Comparison of ENCODE assay signal across 20 mouse cellular contexts in genomic region chr6:120309338-120309737, GRCm38 (mm10). TPM values are rescaled to one million over a fixed set of nuclear protein-coding genes. Genes with fewer than 3 reads are reported as not detected.
DNase-seq lines count a peak whose midpoint lies in the region; ATAC-seq and TF ChIP-seq lines count a peak whose summit lies in the region.
"Had no signal": no experiment of that assay in that cellular context is flagged by ENCODE, and none has a peak within 500 bp of the region (broad histone marks: within the 10 kb centered on the region; RNA-seq: fewer than 3 reads in every experiment).

No protein-coding gene starts in this region.

- TF ChIP-seq CTCF in liver, postnatal 0 days (IDR thresholded peaks at IDR 0.05; ENCODE audit: low read depth) = no peak
- no peak for TF ChIP-seq CTCF in stomach, postnatal 0 days (IDR thresholded peaks at IDR 0.05; ENCODE audit: low read depth)

- 0 out of 2 replicates have a peak overlapping the region, but pooled peaks have one; percentile 14 for H3K27ac ChIP-seq in heart, embryonic 12.5 days (ENCODE audit: poor library complexity, severe bottlenecking)
- H3K27ac ChIP-seq in liver, postnatal 0 days (ENCODE audit: low read depth) = no peak overlapping the region
- no peak overlapping the region for H3K27ac ChIP-seq in intestine, embryonic 16.5 days (ENCODE audit: low read length)
- peak overlapping the region; percentile 82 for H3K27ac ChIP-seq in stomach, postnatal 0 days (replicated peaks)
- H3K27ac ChIP-seq: embryonic facial prominence, embryonic 12.5 days; gastrocnemius, adult 2 months; hindbrain, embryonic 15.5 days; limb, embryonic 13.5 days; midbrain, embryonic 10.5 days; neural tube, embryonic 15.5 days had no signal

- H3K27me3 ChIP-seq in heart, embryonic 12.5 days (replicated peaks) = 0 out of 2 replicates have a peak, but pooled peaks cover 3% of the 10 kb centered on the region
- no peaks in the 10 kb centered on the region for H3K27me3 ChIP-seq in liver, postnatal 0 days (ENCODE audit: insufficient read depth, low read length)
- no peaks in the 10 kb centered on the region for H3K27me3 ChIP-seq in intestine, embryonic 16.5 days (replicated peaks; ENCODE audit: control insufficient read depth, insufficient read depth, low read length)
- H3K27me3 ChIP-seq in stomach, postnatal 0 days (ENCODE audit: control insufficient read depth, insufficient read depth, low read length) = no peaks in the 10 kb centered on the region
- H3K27me3 ChIP-seq: embryonic facial prominence, embryonic 12.5 days; hindbrain, embryonic 15.5 days; limb, embryonic 13.5 days; neural tube, embryonic 15.5 days had no signal

- no peak overlapping the region for H3K4me3 ChIP-seq in heart, embryonic 12.5 days
- H3K4me3 ChIP-seq in liver, postnatal 0 days (ENCODE audit: low read depth, low read length) = no peak overlapping the region
- H3K4me3 ChIP-seq in intestine, embryonic 16.5 days (ENCODE audit: low read length) = no peak overlapping the region
- no peak overlapping the region for H3K4me3 ChIP-seq in stomach, postnatal 0 days (ENCODE audit: low read depth, low read length)
- H3K4me3 ChIP-seq: embryonic facial prominence, embryonic 12.5 days; gastrocnemius, adult 2 months; hindbrain, embryonic 15.5 days; limb, embryonic 13.5 days; midbrain, embryonic 10.5 days; neural tube, embryonic 15.5 days had no signal

- no peak for TF ChIP-seq EP300 in liver, postnatal 0 days (IDR thresholded peaks at IDR 0.05; ENCODE audit: low read depth)
- TF ChIP-seq EP300 in stomach, postnatal 0 days (optimal IDR thresholded peaks at IDR 0.05) = no peak

- 50% methylated on average over 9 of the region's 9 CpGs for WGBS in heart, embryonic 12.5 days
- WGBS in liver, postnatal 0 days (ENCODE audit: insufficient replicate concordance) = 71% methylated on average over 9 of the region's 9 CpGs
- 67% methylated on average over 9 of the region's 9 CpGs for WGBS in intestine, embryonic 16.5 days
- WGBS in stomach, postnatal 0 days = 57% methylated on average over 9 of the region's 9 CpGs

- no peak for DNase-seq in heart, adult 9 months (ENCODE audit: low spot score in 2 of 2)
- DNase-seq in liver, postnatal 0 days = peak; percentile 17
- DNase-seq in liver = no peak
- peak; percentile 83 for DNase-seq in stomach, postnatal 0 days (ENCODE audit: low spot score)
- no peak for DNase-seq in lung, postnatal 14 days
- no peak for DNase-seq in cerebellum, adult 11-12 months
- DNase-seq: adrenal gland, postnatal 25 days; cerebellum, adult 8-10 months; gastrocnemius, adult 2 months; lung, adult 18-20 months; lung, postnatal 4 days had no signal

- H3K9me3 ChIP-seq in heart, embryonic 12.5 days (replicated peaks) = no peaks in the 10 kb centered on the region
- H3K9me3 ChIP-seq in liver, postnatal 0 days (ENCODE audit: low read length) = no peaks in the 10 kb centered on the region
- H3K9me3 ChIP-seq in intestine, embryonic 16.5 days (ENCODE audit: control insufficient read depth, low read length) = no peaks in the 10 kb centered on the region
- no peaks in the 10 kb centered on the region for H3K9me3 ChIP-seq in stomach, postnatal 0 days (ENCODE audit: control insufficient read depth, low read length)
- H3K9me3 ChIP-seq: embryonic facial prominence, embryonic 12.5 days; hindbrain, embryonic 15.5 days; limb, embryonic 13.5 days; midbrain, embryonic 10.5 days; neural tube, embryonic 15.5 days had no signal

- H3K36me3 ChIP-seq in heart, embryonic 12.5 days = no peaks in the 10 kb centered on the region
- no peaks in the 10 kb centered on the region for H3K36me3 ChIP-seq in liver, postnatal 0 days (replicated peaks; ENCODE audit: insufficient read depth, low read length)
- no peaks in the 10 kb centered on the region for H3K36me3 ChIP-seq in intestine, embryonic 16.5 days (ENCODE audit: control insufficient read depth, insufficient read depth, low read length)
- H3K36me3 ChIP-seq in stomach, postnatal 0 days (ENCODE audit: control insufficient read depth, insufficient read depth, low read length) = no peaks in the 10 kb centered on the region
- H3K36me3 ChIP-seq: embryonic facial prominence, embryonic 12.5 days; hindbrain, embryonic 15.5 days; limb, embryonic 13.5 days; midbrain, embryonic 10.5 days; neural tube, embryonic 15.5 days had no signal

- peak overlapping the region; percentile 23 for H3K4me2 ChIP-seq in heart, embryonic 12.5 days
- no peak overlapping the region for H3K4me2 ChIP-seq in liver, postnatal 0 days (ENCODE audit: low read depth, low read length)
- H3K4me2 ChIP-seq in intestine, embryonic 16.5 days (ENCODE audit: low read depth, low read length) = no peak overlapping the region
- H3K4me2 ChIP-seq in stomach, postnatal 0 days (replicated peaks; ENCODE audit: low read depth) = no peak overlapping the region; the same call in 1 of the 2 replicates
- H3K4me2 ChIP-seq: embryonic facial prominence, embryonic 12.5 days; hindbrain, embryonic 15.5 days; limb, embryonic 13.5 days; neural tube, embryonic 15.5 days had no signal

- ATAC-seq in heart, embryonic 12.5 days (ENCODE audit: insufficient number of reproducible peaks, low FRiP score) = no peak
- peak; percentile 86 for ATAC-seq in liver, postnatal 0 days
- ATAC-seq in intestine, embryonic 16.5 days = 0 out of 2 replicates have a peak, but pooled peaks have one; percentile 21
- peak; percentile 95 for ATAC-seq in stomach, postnatal 0 days (ENCODE audit: low FRiP score, low TSS enrichment)
- ATAC-seq: forebrain, embryonic 16.5 days had no signal

- no peak overlapping the region for H3K9ac ChIP-seq in heart, embryonic 12.5 days
- no peak overlapping the region for H3K9ac ChIP-seq in liver, postnatal 0 days (replicated peaks)
- H3K9ac ChIP-seq in intestine, embryonic 16.5 days (ENCODE audit: low read depth, low read length) = no peak overlapping the region
- H3K9ac ChIP-seq in stomach, postnatal 0 days (ENCODE audit: low read length) = no peak overlapping the region
- H3K9ac ChIP-seq: embryonic facial prominence, embryonic 12.5 days; hindbrain, embryonic 15.5 days; limb, embryonic 13.5 days; neural tube, embryonic 15.5 days had no signal

- H3K4me1 ChIP-seq in heart, embryonic 12.5 days (replicated peaks) = peaks cover 23% of the 10 kb centered on the region
- H3K4me1 ChIP-seq in liver, postnatal 0 days (ENCODE audit: insufficient read depth) = no peaks in the 10 kb centered on the region
- H3K4me1 ChIP-seq in intestine, embryonic 16.5 days (ENCODE audit: control insufficient read depth, insufficient read depth, low read length) = peaks cover 2% of the 10 kb centered on the region; the same call in 1 of the 2 replicates
- no peaks in the 10 kb centered on the region for H3K4me1 ChIP-seq in stomach, postnatal 0 days (replicated peaks; ENCODE audit: control insufficient read depth, insufficient read depth)
- H3K4me1 ChIP-seq: embryonic facial prominence, embryonic 12.5 days; hindbrain, embryonic 15.5 days; limb, embryonic 13.5 days; neural tube, embryonic 15.5 days had no signal

RNA-seq across cellular contexts. Expression of gene B4galnt3, which starts 15.0 kb away (rescaled TPM):
- polyA plus RNA-seq in heart, embryonic 12.5 days (2016; fragmentation: Nextera tagmentation; extraction: Ambion mirVana) = 0.53 and 0.59 TPM in 2 replicates
- 0.02 and 0.04 TPM in 2 replicates for polyA plus RNA-seq in liver, postnatal 0 days (2015; fragmentation: Nextera tagmentation; extraction: Ambion mirVana)
- polyA plus RNA-seq in intestine, embryonic 16.5 days (2015; fragmentation: Nextera tagmentation; extraction: Ambion mirVana) = 1.1 and 1.3 TPM in 2 replicates
- 0.74 and 0.85 TPM in 2 replicates for polyA plus RNA-seq in stomach, postnatal 0 days (2015; fragmentation: Nextera tagmentation; extraction: Ambion mirVana)

RNA-seq across cellular contexts. Expression of gene D330020A13Rik, which starts 15.2 kb away (rescaled TPM):
- polyA plus RNA-seq in heart, embryonic 12.5 days (2016; fragmentation: Nextera tagmentation; extraction: Ambion mirVana) = 0.18 and 0.27 TPM in 2 replicates
- polyA plus RNA-seq in liver, postnatal 0 days (2015; fragmentation: Nextera tagmentation; extraction: Ambion mirVana) = not detected in 2 replicates
- 0.23 and 0.43 TPM in 2 replicates for polyA plus RNA-seq in intestine, embryonic 16.5 days (2015; fragmentation: Nextera tagmentation; extraction: Ambion mirVana)
- polyA plus RNA-seq in stomach, postnatal 0 days (2015; fragmentation: Nextera tagmentation; extraction: Ambion mirVana) = 0.35 and 0.51 TPM in 2 replicates
- polyA plus RNA-seq: forebrain, embryonic 16.5 days; large intestine, adult 2 months; midbrain, embryonic 10.5 days; neural tube, embryonic 15.5 days had no signal

RNA-seq across cellular contexts. Expression of gene Kdm5a, which starts 54.6 kb away (rescaled TPM):
- 37.7 and 41.7 TPM in 2 replicates for polyA plus RNA-seq in heart, embryonic 12.5 days (2016; fragmentation: Nextera tagmentation; extraction: Ambion mirVana)
- 12.6 and 16.9 TPM in 2 replicates for polyA plus RNA-seq in liver, postnatal 0 days (2015; fragmentation: Nextera tagmentation; extraction: Ambion mirVana)
- polyA plus RNA-seq in intestine, embryonic 16.5 days (2015; fragmentation: Nextera tagmentation; extraction: Ambion mirVana) = 30.1 and 31.1 TPM in 2 replicates
- 18.8 and 23.1 TPM in 2 replicates for polyA plus RNA-seq in stomach, postnatal 0 days (2015; fragmentation: Nextera tagmentation; extraction: Ambion mirVana)

RNA-seq across cellular contexts. Expression of gene Ccdc77, which starts 54.8 kb away (rescaled TPM):
- 20.8 and 22.7 TPM in 2 replicates for polyA plus RNA-seq in heart, embryonic 12.5 days (2016; fragmentation: Nextera tagmentation; extraction: Ambion mirVana)
- 7.7 and 9.2 TPM in 2 replicates for polyA plus RNA-seq in liver, postnatal 0 days (2015; fragmentation: Nextera tagmentation; extraction: Ambion mirVana)
- polyA plus RNA-seq in intestine, embryonic 16.5 days (2015; fragmentation: Nextera tagmentation; extraction: Ambion mirVana) = 17.4 and 18.4 TPM in 2 replicates
- 9.2 and 11.0 TPM in 2 replicates for polyA plus RNA-seq in stomach, postnatal 0 days (2015; fragmentation: Nextera tagmentation; extraction: Ambion mirVana)

Comparison
In these comparisons a context has a peak if more than half of its experiments do, and no peak if none do; other contexts are left out.
1. DNase-seq: peak in liver, postnatal 0 days (single experiment) and stomach, postnatal 0 days (single experiment); none in heart, adult 9 months (0 of 2), liver (single experiment), lung, postnatal 14 days (single experiment) and cerebellum, adult 11-12 months (single experiment).
2. H3K27ac ChIP-seq: peak in heart, embryonic 12.5 days (single experiment) and stomach, postnatal 0 days (single experiment); none in liver, postnatal 0 days (single experiment) and intestine, embryonic 16.5 days (single experiment).